Mouse (Mus musculus): ENCODE measurements around the gene Tfap2a. TPM values are rescaled to one million over a fixed set of nuclear protein-coding genes. Genes with fewer than 3 reads are reported as not detected.

Tfap2a gene
- total and polyA plus RNA-seq, 3 experiments, result not detected

GRCm38 (mm10) chr13:40716771-40717716, 21.1 kb downstream of the Tfap2a start:
- DNase-seq (ENCODE audit: low read depth, low spot score), result no peak
- H3K79me2 ChIP-seq (ENCODE audit: control insufficient read depth, insufficient read depth, low read length, poor library complexity), result no peaks in the 10 kb centered on the region
- H3K9me3 ChIP-seq (replicated peaks; ENCODE audit: insufficient read depth, low read length), result no peaks in the 10 kb centered on the region
- H3K4me1 ChIP-seq (ENCODE audit: control insufficient read depth in 1 of 2, insufficient read depth in 2 of 2, low read length in 2 of 2), result no peaks in the 10 kb centered on the region
- TF ChIP-seq TCF12 (IDR thresholded peaks at IDR 0.05; ENCODE audit: low read depth, low read length) (no peak), HCFC1 (IDR thresholded peaks at IDR 0.05; ENCODE audit: low read depth, low read length) (no peak), GABPA (IDR thresholded peaks at IDR 0.05; ENCODE audit: low read depth, low read length) (no peak), MYC (IDR thresholded peaks at IDR 0.05; ENCODE audit: low read depth, low read length) (no peak), GATA1 (IDR thresholded peaks at IDR 0.05; ENCODE audit: low read depth, low read length) (no peak), POLR2AphosphoS5 (IDR thresholded peaks at IDR 0.05; ENCODE audit: borderline replicate concordance, low read depth, low read length) (no peak), BHLHE40 (IDR thresholded peaks at IDR 0.05; ENCODE audit: borderline replicate concordance, low read depth, low read length) (no peak), ETS1 (IDR thresholded peaks at IDR 0.05; ENCODE audit: low read depth, low read length) (no peak), ZNF384 (IDR thresholded peaks at IDR 0.05; ENCODE audit: low read depth, low read length) (no peak), TAL1 (IDR thresholded peaks at IDR 0.05; ENCODE audit: low read length) (no peak), RAD21 (IDR thresholded peaks at IDR 0.05; ENCODE audit: low read depth, low read length) (no peak), ELF1 (IDR thresholded peaks at IDR 0.05; ENCODE audit: low read depth, low read length) (no peak), MAZ (IDR thresholded peaks at IDR 0.05; ENCODE audit: low read depth, low read length) (no peak)
- no peak overlapping the region for H3K4me3 ChIP-seq (ENCODE audit: control insufficient read depth in 1 of 2, insufficient read depth in 1 of 2, low read depth in 2 of 2, low read length in 2 of 2)
- no peaks in the 10 kb centered on the region for H3K36me3 ChIP-seq (ENCODE audit: control insufficient read depth in 1 of 2, insufficient read depth in 2 of 2, low read length in 2 of 2)
- no peaks in the 10 kb centered on the region for H3K27me3 ChIP-seq (ENCODE audit: control insufficient read depth in 1 of 2, insufficient read depth in 2 of 2, low read length in 2 of 2)
- no peak overlapping the region for H3K27ac ChIP-seq (ENCODE audit: control insufficient read depth, low read depth, low read length)
- no peak overlapping the region for H3K9ac ChIP-seq (ENCODE audit: control insufficient read depth, low read depth, low read length, poor library complexity, severe bottlenecking)

GRCm38 (mm10) chr13:40714531-40714930, 23.6 kb downstream of the Tfap2a start:
- DNase-seq (ENCODE audit: low read depth, low spot score), result no peak
- TF ChIP-seq EP300 (IDR thresholded peaks at IDR 0.05; ENCODE audit: low read depth in 1 of 2, low read length in 2 of 2), result no peak
- no peak for TF ChIP-seq HCFC1 (IDR thresholded peaks at IDR 0.05; ENCODE audit: low read depth, low read length)
- no peak for TF ChIP-seq ETS1 (IDR thresholded peaks at IDR 0.05; ENCODE audit: low read depth, low read length)
- no peak for TF ChIP-seq RAD21 (IDR thresholded peaks at IDR 0.05; ENCODE audit: low read depth, low read length)
- Histone ChIP-seq H3K9me3 (replicated peaks; ENCODE audit: insufficient read depth, low read length) (no peaks in the 10 kb centered on the region), H3K27ac (ENCODE audit: control insufficient read depth, low read depth, low read length) (no peak overlapping the region), H3K4me3 (ENCODE audit: control insufficient read depth in 1 of 2, insufficient read depth in 1 of 2, low read depth in 2 of 2, low read length in 2 of 2) (no peak overlapping the region), H3K36me3 (ENCODE audit: control insufficient read depth in 1 of 2, insufficient read depth in 2 of 2, low read length in 2 of 2) (no peaks in the 10 kb centered on the region), H3K4me1 (ENCODE audit: control insufficient read depth in 1 of 2, insufficient read depth in 2 of 2, low read length in 2 of 2) (no peaks in the 10 kb centered on the region), H3K9ac (ENCODE audit: control insufficient read depth, low read depth, low read length, poor library complexity, severe bottlenecking) (no peak overlapping the region), H3K27me3 (ENCODE audit: control insufficient read depth in 1 of 2, insufficient read depth in 2 of 2, low read length in 2 of 2) (no peaks in the 10 kb centered on the region), H3K79me2 (ENCODE audit: control insufficient read depth, insufficient read depth, low read length, poor library complexity) (no peaks in the 10 kb centered on the region)
